Mouse (Mus musculus) small intestine, adult 2 months (tissue): ENCODE results near the gene Prr18. TPM values are rescaled to one million over a fixed set of nuclear protein-coding genes. Genes with fewer than 3 reads are reported as not detected.

ENCODE experiments used
- H3K27ac ChIP-seq: fragments of 200-500 bp; 2 replicates; pipeline ENCODE4 v1.5.1; 2012; ENCODE audit warnings: low read depth, low read length, control low read depth, inconsistent platforms; ENCODE audit not compliant: insufficient read depth
- H3K27me3 ChIP-seq: fragments of 200-500 bp; 2 replicates; pipeline ENCODE4 v1.6.1; 2012; ENCODE audit warnings: mild to moderate bottlenecking, moderate library complexity, low read length, inconsistent platforms; ENCODE audit not compliant: control insufficient read depth, insufficient read depth
- H3K36me3 ChIP-seq: fragments of 200-500 bp; 2 replicates; pipeline ENCODE4 v1.6.1; 2012; ENCODE audit warnings: mild to moderate bottlenecking, low read length, control low read depth, inconsistent platforms; ENCODE audit not compliant: control insufficient read depth, insufficient read depth
- H3K4me1 ChIP-seq: fragments of 200-500 bp; 2 replicates; pipeline ENCODE4 v1.6.1; 2012; ENCODE audit warnings: low read length, inconsistent platforms, mixed read lengths; ENCODE audit not compliant: control insufficient read depth, insufficient read depth, insufficient read length
- H3K4me3 ChIP-seq: fragments of 200-500 bp; 2 replicates; pipeline ENCODE4 v1.5.1; 2012; ENCODE audit warnings: low read depth, mild to moderate bottlenecking, control low read depth, inconsistent platforms, low read length, moderate library complexity
- CTCF ChIP-seq: fragments of 200-500 bp; IDR thresholded peaks from 2 replicates; pipeline ENCODE4 v1.5.1; 2012; ENCODE audit warnings: low read depth, mild to moderate bottlenecking, control low read depth, inconsistent platforms, low read length, moderate library complexity, mixed read lengths; ENCODE audit not compliant: insufficient replicate concordance, insufficient read length; ENCODE audit errors: extremely low read depth
- POLR2A ChIP-seq: fragments of 200-500 bp; IDR thresholded peaks from 2 replicates; pipeline ENCODE4 v1.6.1; 2012; ENCODE audit warnings: low read depth, mild to moderate bottlenecking, control low read depth, inconsistent platforms, low read length, moderate library complexity
- WGBS: fragments of 180-500 bp; shearing (Covaris S2); methylation state at CpG from one replicate; pipeline ENCODE4 v1.1.7; 2018; 5-methylcytosine and 5-hydroxymethylcytosine counted together
- polyA plus RNA-seq: library from polyadenylated mRNA; depleted of rRNA; stranded (reverse); fragments of >200 nt; gene quantifications from 2 replicates; pipeline ENCODE4 v1.2.3, GENCODE M21; 2012; rRNA removed

Gene Prr18
- polyA plus RNA-seq, 1 experiment, result 0.51 TPM

DNA sequence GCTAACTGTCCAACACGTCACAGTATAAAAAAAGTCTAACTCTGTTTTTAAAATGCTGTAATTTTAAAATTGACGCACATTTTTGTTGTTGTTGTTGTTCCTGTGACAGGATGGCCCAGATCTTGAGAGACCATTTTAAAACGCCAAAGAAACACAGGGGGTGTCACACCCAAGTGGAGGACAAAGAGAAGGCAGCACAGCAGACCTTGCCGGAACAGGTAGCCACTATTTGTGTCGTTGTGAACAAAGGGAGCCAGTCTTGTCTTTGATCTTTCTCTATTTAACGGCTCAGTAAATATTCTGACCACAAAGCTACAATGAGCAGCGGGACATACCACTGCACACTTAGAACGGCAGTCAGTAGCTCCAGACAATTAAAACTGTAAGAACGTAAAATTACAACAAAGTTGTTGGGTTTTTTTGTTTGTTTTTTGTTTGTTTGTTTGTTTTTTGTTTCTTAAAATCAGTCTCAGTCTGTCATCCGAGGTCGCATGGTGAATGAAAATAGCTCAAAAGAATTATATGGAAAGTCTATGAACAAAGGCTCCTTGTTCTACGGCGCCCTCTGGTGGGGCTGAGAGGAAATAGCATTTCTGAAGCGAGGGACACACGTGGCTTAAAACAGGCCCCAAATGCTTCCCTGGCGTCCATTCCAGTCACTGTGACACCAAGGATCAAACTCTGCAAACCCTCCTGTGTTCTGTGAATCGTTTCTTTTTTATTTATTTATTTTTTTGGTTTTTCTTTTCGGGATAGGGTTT is 35.2 kb downstream of the Prr18 start:
- no peak overlapping the region for H3K27ac ChIP-seq
- peaks cover 6% of the 10 kb centered on the region; the same call in 1 of the 2 replicates for H3K4me1 ChIP-seq
- TF ChIP-seq POLR2A, result no peak
- TF ChIP-seq CTCF, result peak; percentile 77; the same call in 1 of the 2 replicates
- WGBS, result 5% methylated on average over 18 of the region's 18 CpGs
- no peaks in the 10 kb centered on the region for H3K27me3 ChIP-seq
- H3K36me3 ChIP-seq, result no peaks in the 10 kb centered on the region
- peak overlapping the region; percentile 20; the same call in 1 of the 2 replicates for H3K4me3 ChIP-seq

DNA sequence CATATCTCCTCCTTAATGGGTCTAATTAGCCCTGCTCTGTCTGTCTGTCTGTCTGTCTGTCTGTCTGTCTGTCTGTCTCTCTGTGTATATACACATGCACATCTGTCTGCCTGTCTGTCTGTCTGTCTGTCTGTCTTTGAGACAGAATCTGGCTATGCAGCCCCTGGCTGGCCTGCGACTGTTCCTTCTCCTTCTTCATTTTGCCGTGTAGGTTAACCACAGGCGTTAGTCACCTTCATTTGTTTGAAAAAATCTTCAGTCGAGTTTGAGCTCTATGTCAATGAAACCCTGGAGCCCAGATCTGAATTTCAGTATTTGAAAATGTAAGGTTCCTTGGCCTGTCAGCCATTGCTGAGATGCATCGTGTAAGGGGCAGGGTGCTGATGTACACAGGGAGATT is 40.0 kb downstream of the Prr18 start:
- Histone ChIP-seq H3K36me3 (no peaks in the 10 kb centered on the region), H3K27me3 (no peaks in the 10 kb centered on the region), H3K4me3 (no peak overlapping the region), H3K4me1 (no peaks in the 10 kb centered on the region), H3K27ac (no peak overlapping the region)
- TF ChIP-seq CTCF, result no peak
- TF ChIP-seq POLR2A, result no peak
- 49% methylated on average over 5 of the region's 5 CpGs for WGBS

DNA sequence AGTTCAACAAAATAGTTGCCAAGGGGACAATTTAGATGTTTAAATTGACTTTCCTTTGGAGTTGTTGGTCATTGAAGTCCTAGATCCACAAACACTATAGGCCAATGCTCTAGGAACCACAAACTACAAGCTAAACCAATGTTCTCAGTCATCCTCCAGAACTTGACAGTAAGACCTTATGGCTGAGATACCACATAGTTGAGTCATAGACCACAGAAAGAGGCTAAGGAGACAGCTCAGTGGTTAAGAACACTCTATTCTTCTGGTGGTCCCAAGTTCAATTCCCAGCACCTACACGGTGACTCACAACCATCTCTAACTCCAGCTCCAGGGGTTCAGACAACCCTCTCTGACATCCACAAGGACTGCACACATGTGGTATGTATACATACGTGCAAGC is 48.2 kb downstream of the Prr18 start:
- TF ChIP-seq POLR2A, result no peak
- no peak for TF ChIP-seq CTCF
- Histone ChIP-seq H3K27me3 (peaks cover 12% of the 10 kb centered on the region; the same call in 1 of the 2 replicates), H3K27ac (no peak overlapping the region), H3K4me1 (no peaks in the 10 kb centered on the region), H3K36me3 (no peaks in the 10 kb centered on the region), H3K4me3 (no peak overlapping the region)
- WGBS, result 90% methylated on average over 2 of the region's 2 CpGs

DNA sequence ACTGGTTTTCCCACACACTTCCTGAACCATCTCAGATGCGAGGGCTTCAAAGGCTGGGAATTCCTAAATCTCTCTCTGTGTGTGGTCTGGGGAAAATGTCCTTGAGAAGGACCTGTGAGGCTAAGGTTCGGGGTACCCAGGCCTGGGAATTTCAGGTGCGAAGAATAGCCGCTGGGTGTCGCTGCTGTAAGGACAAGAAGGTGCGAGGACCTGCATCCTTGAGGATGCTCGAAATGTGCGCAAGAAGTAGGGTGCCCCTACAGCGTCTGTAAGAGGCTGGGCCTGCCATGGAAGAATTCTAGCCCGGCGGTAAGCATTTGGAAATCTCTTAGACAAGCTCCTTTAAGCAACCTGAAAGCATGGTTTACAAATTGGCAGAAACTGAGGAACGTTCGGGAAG is 51.2 kb downstream of the Prr18 start:
- Histone ChIP-seq H3K27me3 (peaks cover 12% of the 10 kb centered on the region; the same call in 1 of the 2 replicates), H3K36me3 (no peaks in the 10 kb centered on the region), H3K4me1 (no peaks in the 10 kb centered on the region), H3K4me3 (peak overlapping the region; percentile 52), H3K27ac (no peak overlapping the region)
- WGBS, result 3% methylated on average over 13 of the region's 13 CpGs
- TF ChIP-seq CTCF, result peak; percentile 55; the same call in 1 of the 2 replicates
- no peak for TF ChIP-seq POLR2A

DNA sequence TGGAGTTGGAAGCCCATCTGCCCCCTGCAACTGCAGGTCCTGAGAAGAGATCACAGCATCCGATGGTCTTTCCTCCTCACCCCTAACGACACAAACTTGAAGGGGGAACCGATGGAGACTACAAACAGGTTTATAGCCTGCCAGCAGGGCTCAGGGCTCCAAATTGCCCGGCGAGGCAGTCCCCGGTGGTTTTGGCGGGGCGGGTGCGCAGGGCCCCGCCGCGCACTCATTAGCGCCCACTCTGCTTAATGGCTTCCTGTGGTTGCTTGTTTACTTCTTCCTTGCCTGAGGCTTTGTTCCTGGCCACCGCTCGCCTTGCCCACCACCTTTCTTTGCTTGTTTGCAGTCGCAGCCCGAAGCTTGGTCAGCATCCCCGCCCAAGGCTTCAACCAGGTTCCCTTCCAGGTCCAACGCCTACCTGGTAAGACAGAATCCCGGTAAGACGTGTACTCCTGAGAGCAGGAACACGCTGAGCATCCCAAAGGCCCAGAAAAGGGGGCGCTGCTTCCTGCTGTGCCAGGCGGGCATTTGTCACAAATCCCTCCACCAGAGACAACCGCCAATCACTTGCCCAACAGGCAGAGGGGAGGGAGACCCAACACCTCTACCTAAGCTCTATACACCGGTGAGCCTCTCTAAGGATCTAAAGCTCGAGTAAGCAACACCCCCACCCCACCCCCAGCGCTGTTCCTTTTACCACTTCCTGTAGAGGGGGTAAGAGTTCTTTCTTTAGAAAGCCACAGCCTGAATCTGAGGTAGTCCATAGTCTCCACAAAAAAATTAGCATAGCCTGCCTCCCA is 51.9 kb downstream of the Prr18 start:
- Histone ChIP-seq H3K27me3 (peaks cover 12% of the 10 kb centered on the region; the same call in 1 of the 2 replicates), H3K4me1 (no peaks in the 10 kb centered on the region), H3K36me3 (no peaks in the 10 kb centered on the region), H3K27ac (no peak overlapping the region), H3K4me3 (peak overlapping the region; percentile 52)
- WGBS, result 3% methylated on average over 28 of the region's 28 CpGs
- TF ChIP-seq POLR2A, result no peak
- no peak for TF ChIP-seq CTCF

DNA sequence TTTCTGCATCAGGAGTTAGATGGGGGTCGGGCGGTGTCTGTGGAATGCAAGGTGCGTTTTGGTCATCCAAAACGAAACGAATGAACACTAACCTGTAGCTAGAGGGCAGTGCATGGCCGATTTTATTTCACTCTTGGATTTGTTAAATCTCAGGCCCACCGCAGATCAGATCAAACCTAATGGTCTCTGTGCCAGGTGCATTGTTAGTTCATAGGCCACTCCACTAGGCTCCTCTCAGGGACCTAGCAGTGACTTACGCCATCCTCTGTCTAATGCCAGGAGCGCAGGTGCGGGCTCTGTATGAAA is 52.5 kb downstream of the Prr18 start:
- Histone ChIP-seq H3K27ac (no peak overlapping the region), H3K4me3 (no peak overlapping the region), H3K27me3 (peaks cover 12% of the 10 kb centered on the region; the same call in 1 of the 2 replicates), H3K36me3 (no peaks in the 10 kb centered on the region), H3K4me1 (no peaks in the 10 kb centered on the region)
- TF ChIP-seq CTCF (no peak), POLR2A (no peak)
- WGBS, result 13% methylated on average over 10 of the region's 10 CpGs

DNA sequence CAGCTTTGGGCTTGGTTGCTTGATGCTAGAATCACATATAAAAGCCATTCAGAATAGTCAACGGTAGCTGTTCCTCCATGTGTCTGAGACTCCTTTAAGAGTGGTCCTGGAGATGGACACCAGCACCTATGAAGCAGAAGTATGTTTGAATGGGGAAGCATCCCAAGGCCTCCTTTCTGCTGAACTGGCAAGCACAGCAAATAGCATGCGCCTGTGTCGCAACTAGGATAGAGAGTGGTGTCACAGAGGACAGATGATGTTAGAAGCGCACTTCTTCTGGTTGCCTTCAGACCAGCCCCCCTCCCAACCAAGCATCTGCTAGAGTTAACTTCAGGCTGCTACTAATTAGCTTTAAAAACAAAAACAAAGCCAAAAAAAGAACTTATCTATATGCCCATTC is 53.2 kb downstream of the Prr18 start:
- no peaks in the 10 kb centered on the region for H3K36me3 ChIP-seq
- no peak overlapping the region for H3K27ac ChIP-seq
- peaks cover 12% of the 10 kb centered on the region; the same call in 1 of the 2 replicates for H3K27me3 ChIP-seq
- no peaks in the 10 kb centered on the region for H3K4me1 ChIP-seq
- 76% methylated on average over 4 of the region's 4 CpGs for WGBS
- no peak overlapping the region for H3K4me3 ChIP-seq
- no peak for TF ChIP-seq CTCF
- no peak for TF ChIP-seq POLR2A

Other genes starting within 250 kb of the Prr18 start
- gene Gm49673, start 189.7 kb upstream of the Prr18 start, polyA plus RNA-seq, result 1.1 and 1.8 TPM in 2 replicates
- 32.0 and 48.6 TPM in 2 replicates for gene Rnaset2a, start 189.4 kb upstream of the Prr18 start, polyA plus RNA-seq
- 0.20 and 0.38 TPM in 2 replicates for gene Fgfr1op, start 172.0 kb upstream of the Prr18 start, polyA plus RNA-seq
- gene Ccr6, start 101.4 kb upstream of the Prr18 start, polyA plus RNA-seq, result 1.2 and 3.6 TPM in 2 replicates
- 81.7 and 111 TPM in 2 replicates for gene Mpc1, start 54.6 kb upstream of the Prr18 start, polyA plus RNA-seq
- 42.9 and 90.1 TPM in 2 replicates for gene Sft2d1, start 26.4 kb upstream of the Prr18 start, polyA plus RNA-seq
- gene T2, start 18.5 kb downstream of the Prr18 start, polyA plus RNA-seq, result 0.11 TPM in 1 of 2 replicates, not detected in the other
- gene T, start 97.0 kb downstream of the Prr18 start, polyA plus RNA-seq, result not detected in 2 replicates
- 0.52 and 0.69 TPM in 2 replicates for gene Pde10a, start 187.9 kb downstream of the Prr18 start, polyA plus RNA-seq
- not detected in 2 replicates for gene Gm17087, start 229.5 kb downstream of the Prr18 start, polyA plus RNA-seq